Mouse (Mus musculus) embryonic facial prominence, embryonic 11.5 days (tissue): ENCODE data around the gene Neb. TPM values are rescaled to one million over a fixed set of nuclear protein-coding genes. Genes with fewer than 3 reads are reported as not detected.

Experiments used
- ATAC-seq: fragments of 200-750 bp; cut with Nextera tagmentation; replicated peaks from 2 replicates; pipeline ENCODE4 v1.8.0; 2017; ENCODE audit warnings: low read depth; ENCODE audit not compliant: insufficient number of reproducible peaks, low FRiP score, low TSS enrichment
- DNase-seq: peaks from one replicate; pipeline ENCODE4 v3.0.0-alpha.2; 2015; ENCODE audit warnings: low spot score
- H3K27ac ChIP-seq: fragments of 300-500 bp; sonication (generic); replicated peaks from 2 replicates; pipeline ENCODE4 v1.5.1; 2014; ENCODE audit warnings: mild to moderate bottlenecking, low read depth, low read length, control low read depth
- H3K27me3 ChIP-seq: fragments of 300-500 bp; sonication (generic); 2 replicates; pipeline ENCODE4 v1.6.1; 2014; ENCODE audit warnings: mild to moderate bottlenecking, low read length, moderate library complexity, mixed read lengths; ENCODE audit not compliant: control insufficient read depth, insufficient read depth
- H3K36me3 ChIP-seq: fragments of 300-500 bp; sonication (generic); replicated peaks from 2 replicates; pipeline ENCODE4 v1.6.1; 2014; ENCODE audit warnings: low read depth, mild to moderate bottlenecking, low read length, moderate library complexity, mixed read lengths; ENCODE audit not compliant: control insufficient read depth, insufficient read depth
- H3K4me1 ChIP-seq: fragments of 300-500 bp; sonication (generic); 2 replicates; pipeline ENCODE4 v1.6.1; 2014; ENCODE audit warnings: low read length, mixed read lengths; ENCODE audit not compliant: control insufficient read depth, insufficient read depth
- H3K4me2 ChIP-seq: fragments of 300-500 bp; sonication (generic); 2 replicates; pipeline ENCODE4 v1.6.1; 2014; ENCODE audit warnings: low read depth, mild to moderate bottlenecking, control low read depth, low read length, moderate library complexity
- H3K4me3 ChIP-seq: fragments of 300-500 bp; sonication (generic); 2 replicates; pipeline ENCODE4 v1.5.1; 2014; ENCODE audit warnings: low read depth, low read length, control low read depth
- H3K9ac ChIP-seq: fragments of 300-500 bp; sonication (generic); replicated peaks from 2 replicates; pipeline ENCODE4 v1.6.1; 2014; ENCODE audit warnings: mild to moderate bottlenecking, control low read depth, low read length
- H3K9me3 ChIP-seq: fragments of 300-500 bp; sonication (generic); replicated peaks from 2 replicates; pipeline ENCODE4 v1.6.1; 2016; ENCODE audit warnings: mild to moderate bottlenecking, low read length, inconsistent platforms, mixed read lengths; ENCODE audit not compliant: control insufficient read depth
- WGBS: fragments of 180-500 bp; shearing (Covaris S2); extraction: QIAGEN DNeasy Blood & Tissue Kit; methylation state at CpG from one replicate; pipeline ENCODE4 v1.1.7; 2014; 5-methylcytosine and 5-hydroxymethylcytosine counted together
- polyA plus RNA-seq: library from polyadenylated mRNA; unstranded; fragments of >200 nt; fragmentation: Nextera tagmentation; extraction: Ambion mirVana; gene quantifications from 2 replicates; pipeline ENCODE4 v1.2.1, GENCODE M21; 2014

Gene Neb
- polyA plus RNA-seq, 1 experiment from 2014 or later: 7.2 TPM

DNA sequence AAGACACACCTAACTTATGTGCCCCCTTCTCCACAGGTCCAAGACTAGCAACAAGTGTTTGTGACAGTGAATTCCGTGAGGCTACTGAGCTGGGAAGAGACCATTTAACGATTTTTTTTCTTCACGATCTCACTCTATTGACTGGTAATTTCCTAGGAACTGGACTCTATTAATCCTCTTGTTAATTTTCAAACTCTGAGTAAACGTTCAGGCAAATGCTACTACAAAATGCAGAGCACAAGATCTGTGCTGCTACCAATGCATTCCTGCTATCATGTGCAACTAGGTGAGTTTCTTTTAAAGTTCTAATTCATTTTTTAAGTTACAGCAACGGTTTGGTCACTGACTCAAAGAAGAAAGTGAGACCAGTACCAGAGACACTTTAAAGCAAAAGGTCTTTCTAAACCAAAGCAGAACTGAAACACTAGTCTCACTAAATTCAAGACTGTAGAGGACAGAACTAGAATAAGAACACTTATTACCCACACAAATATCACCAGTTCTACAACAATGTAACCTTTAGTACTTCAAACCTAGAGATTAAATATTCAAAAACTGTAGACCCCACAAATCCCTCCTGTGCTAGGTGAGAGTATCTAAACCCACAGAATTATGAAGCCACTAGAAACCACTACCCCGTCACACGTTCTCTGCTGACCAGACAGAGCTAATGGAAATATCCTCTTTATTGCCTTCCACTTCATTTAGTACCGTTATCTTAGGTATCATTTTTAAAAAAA, 44.8 kb upstream of the Neb start:
- Histone ChIP-seq H3K36me3 (no peaks in the 10 kb centered on the region), H3K4me1 (no peaks in the 10 kb centered on the region), H3K9me3 (no peaks in the 10 kb centered on the region), H3K4me2 (peak overlapping the region; percentile 40), H3K27me3 (no peaks in the 10 kb centered on the region), H3K4me3 (peak overlapping the region; percentile 93), H3K9ac (no peak overlapping the region), H3K27ac (no peak overlapping the region)
- ATAC-seq (no peak), DNase-seq (no peak)
- WGBS: 66% methylated on average over 8 of the region's 8 CpGs

DNA sequence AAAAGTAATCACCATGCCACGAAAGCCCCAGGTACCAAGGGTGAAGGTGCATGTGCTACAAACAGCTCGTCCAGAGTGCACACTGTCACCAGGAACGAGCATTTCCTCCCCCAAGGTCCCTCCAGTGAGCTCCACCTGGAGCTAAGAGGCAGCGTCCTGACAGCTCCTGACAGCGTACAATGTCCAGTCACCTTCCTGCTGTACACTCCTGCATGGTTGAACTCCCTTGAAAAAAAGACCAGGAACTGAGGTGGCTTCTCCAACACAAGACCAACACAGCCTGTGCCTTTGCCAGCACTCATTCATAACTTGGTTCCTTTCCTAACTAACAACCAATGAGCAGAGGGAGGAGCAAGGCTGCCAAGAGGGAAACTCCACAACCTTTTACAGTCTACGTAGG, 42.9 kb upstream of the Neb start:
- WGBS: 72% methylated on average over 6 of the region's 6 CpGs
- no peak for ATAC-seq
- Histone ChIP-seq H3K9ac (no peak overlapping the region), H3K9me3 (no peaks in the 10 kb centered on the region), H3K4me1 (no peaks in the 10 kb centered on the region), H3K4me2 (no peak overlapping the region), H3K27me3 (no peaks in the 10 kb centered on the region), H3K4me3 (no peak overlapping the region), H3K27ac (no peak overlapping the region), H3K36me3 (no peaks in the 10 kb centered on the region)
- no peak for DNase-seq

DNA sequence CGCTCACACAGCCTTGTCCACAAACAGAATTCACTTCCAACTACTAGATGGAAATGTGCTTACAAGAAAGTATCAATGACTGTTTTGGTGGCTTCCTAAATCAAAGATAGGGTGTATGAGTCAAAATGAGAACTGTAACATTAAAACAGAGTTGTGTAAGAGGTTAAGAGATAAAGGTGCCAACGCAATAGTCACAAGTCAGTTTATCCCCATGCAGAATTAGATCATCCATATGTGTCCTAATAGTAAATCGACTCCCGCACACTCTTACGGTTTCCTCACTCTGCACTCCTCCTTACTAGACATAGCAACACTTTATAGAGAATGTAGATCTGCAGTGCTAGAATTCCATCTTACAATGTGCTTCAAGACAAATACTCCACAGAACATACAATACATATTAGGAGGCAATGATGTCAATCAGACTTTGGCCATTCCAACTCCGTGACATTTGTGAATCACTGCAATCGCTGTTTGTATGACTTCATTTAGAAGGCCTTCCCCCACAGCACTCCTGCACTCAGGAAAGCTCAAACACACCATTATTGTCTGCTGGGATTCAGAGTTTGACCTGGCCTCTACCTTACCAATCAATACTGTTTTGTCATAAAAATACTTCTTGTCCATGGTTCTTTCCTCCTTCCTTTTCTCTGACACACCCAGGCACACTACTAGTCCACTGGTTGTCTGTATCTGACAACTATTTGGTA, 41.9 kb upstream of the Neb start:
- H3K27ac ChIP-seq: no peak overlapping the region
- H3K9ac ChIP-seq: no peak overlapping the region
- ATAC-seq (no peak), DNase-seq (no peak)
- peaks cover 4% of the 10 kb centered on the region; the same call in 1 of the 2 replicates for H3K36me3 ChIP-seq
- no peak overlapping the region for H3K4me2 ChIP-seq
- H3K9me3 ChIP-seq: no peaks in the 10 kb centered on the region
- no peaks in the 10 kb centered on the region for H3K27me3 ChIP-seq
- WGBS: 90% methylated on average over 7 of the region's 7 CpGs
- H3K4me1 ChIP-seq: no peaks in the 10 kb centered on the region
- no peak overlapping the region for H3K4me3 ChIP-seq

DNA sequence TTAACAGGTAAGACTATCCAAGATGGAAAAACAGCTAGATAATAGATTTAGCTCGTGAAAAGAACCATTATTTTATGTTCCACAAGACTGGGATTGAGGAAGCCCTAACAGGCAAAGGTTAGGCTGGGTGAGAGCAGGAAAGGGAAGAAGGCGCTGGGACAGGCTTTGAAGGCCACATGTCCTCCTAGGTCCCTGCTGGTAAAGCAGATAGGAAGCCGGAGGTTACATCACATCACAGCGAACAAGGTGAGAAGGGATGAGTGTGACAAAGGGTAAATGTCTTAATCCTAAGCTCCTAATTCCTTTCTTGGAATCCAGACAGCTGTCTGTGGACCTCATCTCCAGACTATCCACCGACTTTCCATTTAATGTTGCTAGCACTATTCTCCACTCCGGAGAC, 41.0 kb upstream of the Neb start:
- H3K9me3 ChIP-seq: no peaks in the 10 kb centered on the region
- H3K36me3 ChIP-seq: peaks cover 4% of the 10 kb centered on the region; the same call in 1 of the 2 replicates
- no peak for DNase-seq
- H3K27ac ChIP-seq: no peak overlapping the region
- no peak for ATAC-seq
- H3K4me1 ChIP-seq: no peaks in the 10 kb centered on the region
- no peaks in the 10 kb centered on the region for H3K27me3 ChIP-seq
- no peak overlapping the region for H3K4me2 ChIP-seq
- no peak overlapping the region for H3K9ac ChIP-seq
- H3K4me3 ChIP-seq: no peak overlapping the region
- WGBS: 84% methylated on average over 6 of the region's 6 CpGs

DNA sequence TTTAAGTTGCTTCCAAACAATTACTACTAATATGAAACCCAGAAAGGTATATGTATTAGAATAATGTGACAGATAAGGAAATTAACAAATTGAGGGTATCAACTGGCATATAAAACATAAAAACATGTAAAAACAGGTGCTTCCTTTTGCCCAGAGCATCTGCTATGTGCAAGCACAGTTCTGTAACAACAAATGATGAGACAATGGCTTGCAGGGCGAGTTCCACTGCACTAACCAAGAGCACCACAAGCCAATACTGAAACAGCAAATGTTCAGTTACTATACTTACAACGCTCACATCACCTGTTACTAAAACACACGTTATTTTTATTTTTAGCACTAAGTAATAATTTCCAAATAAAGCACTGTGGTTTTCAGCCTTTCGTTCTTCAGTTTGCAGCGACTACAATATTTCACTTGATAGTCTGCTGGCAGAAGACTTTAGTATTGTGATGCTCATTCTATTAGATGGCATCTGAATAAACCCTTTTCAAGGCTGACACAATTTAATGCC, 34.3 kb upstream of the Neb start:
- DNase-seq (no peak), ATAC-seq (no peak)
- H3K36me3 ChIP-seq: peaks cover 30% of the 10 kb centered on the region
- 96% methylated on average over 5 of the region's 5 CpGs for WGBS
- H3K4me3 ChIP-seq: no peak overlapping the region
- H3K9me3 ChIP-seq: peaks cover 13% of the 10 kb centered on the region
- no peaks in the 10 kb centered on the region for H3K4me1 ChIP-seq
- no peak overlapping the region for H3K4me2 ChIP-seq
- H3K27ac ChIP-seq: no peak overlapping the region
- H3K9ac ChIP-seq: no peak overlapping the region
- H3K27me3 ChIP-seq: no peaks in the 10 kb centered on the region

DNA sequence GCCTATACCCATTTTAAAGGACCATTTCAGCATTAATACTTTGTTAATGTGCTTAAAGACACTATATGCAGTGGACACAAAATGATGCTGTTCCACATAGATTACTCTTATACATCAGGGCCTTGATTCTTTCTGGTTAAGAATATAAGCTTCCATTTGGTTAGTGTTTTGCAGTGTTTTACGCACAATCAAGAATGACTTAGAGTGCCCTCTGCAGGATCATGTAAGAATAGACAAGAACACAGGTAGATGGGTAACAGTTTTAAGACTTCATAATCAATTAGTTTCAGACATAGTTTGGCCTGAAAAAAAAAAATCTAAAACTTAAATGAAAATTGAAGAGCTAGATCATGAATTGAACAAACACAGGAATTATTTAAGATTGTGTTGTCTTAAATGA, 28.2 kb upstream of the Neb start:
- no peak for DNase-seq
- Histone ChIP-seq H3K4me1 (no peaks in the 10 kb centered on the region), H3K27ac (no peak overlapping the region), H3K36me3 (peaks cover 24% of the 10 kb centered on the region), H3K4me2 (no peak overlapping the region), H3K4me3 (no peak overlapping the region), H3K9ac (no peak overlapping the region), H3K9me3 (peaks cover 13% of the 10 kb centered on the region), H3K27me3 (no peaks in the 10 kb centered on the region)
- no peak for ATAC-seq
- WGBS: 84% methylated on average over 1 of the region's 1 CpGs

DNA sequence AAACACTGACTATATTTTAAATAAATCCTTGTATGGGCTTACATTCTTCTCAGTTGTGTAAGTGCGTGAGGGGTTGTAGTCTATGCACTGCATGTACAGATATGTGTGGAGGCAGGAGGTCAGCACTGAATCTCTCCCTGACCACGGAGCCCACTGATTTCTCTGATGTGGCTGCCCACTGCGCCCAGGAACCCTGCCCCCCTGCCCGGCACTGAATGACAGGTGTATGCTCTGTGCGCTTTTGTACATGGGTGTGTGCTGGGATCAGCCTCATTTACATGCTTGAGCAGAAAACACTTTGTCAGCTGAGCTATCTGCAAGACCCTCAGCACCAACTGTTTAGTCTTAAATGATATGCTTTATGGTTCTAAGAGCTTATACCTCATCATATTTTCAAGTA, 27.0 kb upstream of the Neb start:
- Histone ChIP-seq H3K4me2 (no peak overlapping the region), H3K27me3 (no peaks in the 10 kb centered on the region), H3K27ac (no peak overlapping the region), H3K9me3 (peaks cover 7% of the 10 kb centered on the region), H3K4me3 (no peak overlapping the region), H3K36me3 (peaks cover 13% of the 10 kb centered on the region), H3K9ac (no peak overlapping the region), H3K4me1 (no peaks in the 10 kb centered on the region)
- no peak for DNase-seq
- WGBS: 94% methylated on average over 5 of the region's 5 CpGs
- ATAC-seq: no peak

DNA sequence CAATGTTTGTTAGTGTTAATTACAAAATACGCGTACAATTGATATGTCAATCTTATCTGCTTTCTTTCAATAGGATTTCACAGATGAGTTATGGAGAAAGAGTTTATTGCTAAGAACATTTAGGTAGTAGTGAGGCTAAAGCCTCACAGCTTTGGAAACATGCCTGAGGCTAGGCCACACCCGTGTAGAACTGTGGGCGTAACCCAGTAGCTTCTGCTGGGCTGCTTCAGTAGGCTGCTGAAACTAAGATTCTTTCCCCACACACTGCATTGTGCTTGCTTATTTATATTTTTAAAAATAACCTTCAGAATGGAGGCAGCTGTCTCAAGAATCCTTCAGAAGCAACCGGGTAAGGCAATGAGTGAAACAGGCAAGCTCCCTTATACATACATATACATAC, 16.3 kb upstream of the Neb start:
- no peak for ATAC-seq
- Histone ChIP-seq H3K4me2 (no peak overlapping the region), H3K9ac (no peak overlapping the region), H3K4me3 (no peak overlapping the region), H3K9me3 (no peaks in the 10 kb centered on the region), H3K27me3 (no peaks in the 10 kb centered on the region), H3K27ac (no peak overlapping the region), H3K4me1 (no peaks in the 10 kb centered on the region), H3K36me3 (no peaks in the 10 kb centered on the region)
- DNase-seq: no peak
- 87% methylated on average over 5 of the region's 5 CpGs for WGBS
